Mouse (Mus musculus): ENCODE data around the gene Gabpb2.
A peak's percentile ranks its signal among the peaks of the same experiment; 100 is the strongest.

Gene Gabpb2

GRCm38 (mm10) chr3:95231298-95232221, 13.8 kb upstream of the Gabpb2 start, which contains the start of gene Mllt11:
Gene Mllt11 (minus strand): TSS chr3:95232171.
- peak; percentile 79 for DNase-seq (ENCODE audit: low read depth)

- peak; percentile 57 for DNase-seq (ENCODE audit: low read depth)
These were observed 13.0 kb upstream of the Gabpb2 start for GRCm38 (mm10) chr3:95230495-95231297.

GRCm38 (mm10) chr3:95229781-95230494, 12.2 kb upstream of the Gabpb2 start:
- DNase-seq (ENCODE audit: low read depth) = peak; percentile 61

GRCm38 (mm10) chr3:95228894-95229780, 11.4 kb upstream of the Gabpb2 start:
- DNase-seq (ENCODE audit: low read depth) = peak; percentile 75

GRCm38 (mm10) chr3:95228148-95228893, 10.6 kb upstream of the Gabpb2 start, which contains the start of gene Cdc42se1:
Gene Cdc42se1 (plus strand): TSS chr3:95228732.
- peak; percentile 92 for DNase-seq (ENCODE audit: low read depth)

- no peak for DNase-seq (ENCODE audit: low read depth)
These were observed 9.5 kb upstream of the Gabpb2 start for GRCm38 (mm10) chr3:95227214-95227613.

- peak; percentile 49 for DNase-seq (ENCODE audit: low read depth)
These were observed 6.6 kb upstream of the Gabpb2 start for GRCm38 (mm10) chr3:95224295-95224694.

- peak; percentile 85 for DNase-seq (ENCODE audit: low read depth)
These were observed 5.3 kb upstream of the Gabpb2 start for GRCm38 (mm10) chr3:95223041-95223440.

- peak; percentile 58 for DNase-seq (ENCODE audit: low read depth)
These were observed 886 bp upstream of the Gabpb2 start for GRCm38 (mm10) chr3:95218466-95219137.

- DNase-seq (ENCODE audit: low read depth) = no peak
These were observed 961 bp downstream of the Gabpb2 start for GRCm38 (mm10) chr3:95216655-95217254.

GRCm38 (mm10) chr3:95213609-95213975, 4.1 kb downstream of the Gabpb2 start:
- DNase-seq (ENCODE audit: low read depth) = peak; percentile 10

- peak; percentile 46 for DNase-seq (ENCODE audit: low read depth)
These were observed 4.7 kb downstream of the Gabpb2 start for GRCm38 (mm10) chr3:95212889-95213608.

GRCm38 (mm10) chr3:95210585-95210984, 7.1 kb downstream of the Gabpb2 start:
- DNase-seq (ENCODE audit: low read depth) = peak; percentile 62

- DNase-seq (ENCODE audit: low read depth) = no peak
These were observed 9.4 kb downstream of the Gabpb2 start for GRCm38 (mm10) chr3:95208286-95208685.

GRCm38 (mm10) chr3:95203880-95204279, 13.8 kb downstream of the Gabpb2 start:
- DNase-seq (ENCODE audit: low read depth) = no peak

GRCm38 (mm10) chr3:95200562-95200961, 17.2 kb downstream of the Gabpb2 start:
- DNase-seq (ENCODE audit: low read depth) = no peak

- DNase-seq (ENCODE audit: low read depth) = no peak
These were observed 17.6 kb downstream of the Gabpb2 start for GRCm38 (mm10) chr3:95200132-95200531.

GRCm38 (mm10) chr3:95199101-95199500, 18.6 kb downstream of the Gabpb2 start:
- no peak for DNase-seq (ENCODE audit: low read depth)

GRCm38 (mm10) chr3:95195772-95196171, 21.9 kb downstream of the Gabpb2 start:
- DNase-seq (ENCODE audit: low read depth) = no peak
